Mouse (Mus musculus) cerebellum, adult 2 months (tissue): ENCODE measurements around the gene Angptl6.

ENCODE experiments used
- CTCF ChIP-seq: fragments of 200-500 bp; IDR thresholded peaks from 2 replicates; pipeline ENCODE4 v1.5.1; 2011; ENCODE audit warnings: low read depth, mild to moderate bottlenecking, control low read depth, low read length, moderate library complexity, borderline replicate concordance; ENCODE audit not compliant: insufficient read depth
- POLR2A ChIP-seq: fragments of 200-500 bp; IDR thresholded peaks from 2 replicates; pipeline ENCODE4 v1.6.1; 2011; ENCODE audit warnings: low read length, control low read depth, borderline replicate concordance; ENCODE audit not compliant: insufficient read depth

DNA sequence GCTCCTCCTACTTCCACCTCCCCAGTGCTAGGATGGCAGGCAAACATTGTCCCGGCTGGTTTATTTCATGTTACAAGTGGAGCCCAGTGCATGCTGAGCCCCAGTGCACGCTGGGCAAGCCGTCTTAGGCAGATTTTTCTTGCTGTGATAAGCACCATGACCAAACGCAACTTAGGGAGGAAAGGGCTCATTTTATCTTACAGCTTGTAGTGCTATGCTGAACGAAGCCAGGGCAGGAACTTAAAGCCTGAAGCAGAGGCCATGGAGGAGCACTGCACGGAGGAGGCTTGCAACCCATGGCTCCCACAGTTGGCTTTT lies 22.6 kb upstream of the Angptl6 start:
- TF ChIP-seq POLR2A (no peak), CTCF (no peak)
